Mouse (Mus musculus) limb, embryonic 12.5 days (tissue): ENCODE results near the gene Itpr2. TPM values are rescaled to one million over a fixed set of nuclear protein-coding genes. Genes with fewer than 3 reads are reported as not detected.

Experiments used
- ATAC-seq: fragments of 200-750 bp; cut with Nextera tagmentation; 2 replicates; pipeline ENCODE4 v1.8.0; 2017; ENCODE audit warnings: low read depth, moderate TSS enrichment; ENCODE audit not compliant: insufficient number of reproducible peaks, insufficient read depth, low FRiP score, low TSS enrichment
- H3K27ac ChIP-seq: fragments of 300-500 bp; sonication (generic); 2 replicates; pipeline ENCODE4 v1.5.1; 2016; ENCODE audit warnings: mild to moderate bottlenecking, moderate library complexity
- H3K27me3 ChIP-seq: fragments of 300-500 bp; sonication (generic); 2 replicates; pipeline ENCODE4 v1.6.1; 2016; ENCODE audit warnings: mild to moderate bottlenecking, moderate library complexity
- H3K36me3 ChIP-seq: fragments of 300-500 bp; sonication (generic); 2 replicates; pipeline ENCODE4 v1.6.1; 2016; ENCODE audit warnings: mild to moderate bottlenecking, moderate library complexity
- H3K4me1 ChIP-seq: fragments of 300-500 bp; sonication (generic); replicated peaks from 2 replicates; pipeline ENCODE4 v1.6.1; 2016
- H3K4me2 ChIP-seq: fragments of 300-500 bp; sonication (generic); 2 replicates; pipeline ENCODE4 v1.6.1; 2016; ENCODE audit warnings: mild to moderate bottlenecking, moderate library complexity
- H3K4me3 ChIP-seq: fragments of 300-500 bp; sonication (generic); replicated peaks from 2 replicates; pipeline ENCODE4 v1.5.1; 2016; ENCODE audit warnings: mild to moderate bottlenecking
- H3K9ac ChIP-seq: fragments of 300-500 bp; sonication (generic); replicated peaks from 2 replicates; pipeline ENCODE4 v1.6.1; 2016; ENCODE audit warnings: mild to moderate bottlenecking, moderate library complexity
- H3K9me3 ChIP-seq: fragments of 300-500 bp; sonication (generic); 2 replicates; pipeline ENCODE4 v1.6.1; 2016; ENCODE audit warnings: mild to moderate bottlenecking, moderate library complexity
- whole genome bisulfite sequencing: fragments of 180-500 bp; shearing (Covaris S2); methylation state at CpG from one replicate; pipeline ENCODE4 v1.1.7; 2016; 5-methylcytosine and 5-hydroxymethylcytosine counted together
- polyA plus RNA-seq: library from polyadenylated mRNA; unstranded; fragments of >200 nt; fragmentation: Nextera tagmentation; extraction: Ambion mirVana; gene quantifications from 2 replicates; pipeline ENCODE4 v1.2.1, GENCODE M21; 2016

Gene Itpr2
- polyA plus RNA-seq, 1 experiment from 2014 or later = 7.0 TPM

GRCm38 (mm10) chr6:146489841-146490240 is 12.2 kb downstream of the Itpr2 start:
- Histone ChIP-seq H3K27me3 (no peaks in the 10 kb centered on the region), H3K36me3 (no peaks in the 10 kb centered on the region), H3K4me1 (0 out of 2 replicates have a peak, but pooled peaks cover 2% of the 10 kb centered on the region), H3K4me3 (no peak overlapping the region), H3K9ac (no peak overlapping the region), H3K9me3 (no peaks in the 10 kb centered on the region), H3K4me2 (no peak overlapping the region), H3K27ac (no peak overlapping the region)
- 59% methylated on average over 6 of the region's 6 CpGs for WGBS
- ATAC-seq = no peak

- no peaks in the 10 kb centered on the region for H3K27me3 ChIP-seq
- no peaks in the 10 kb centered on the region for H3K9me3 ChIP-seq
- H3K27ac ChIP-seq = no peak overlapping the region
- H3K4me2 ChIP-seq = no peak overlapping the region
- ATAC-seq = no peak
- no peaks in the 10 kb centered on the region for H3K36me3 ChIP-seq
- H3K9ac ChIP-seq = no peak overlapping the region
- 0 out of 2 replicates have a peak, but pooled peaks cover 2% of the 10 kb centered on the region for H3K4me1 ChIP-seq
- WGBS = 91% methylated on average over 3 of the region's 3 CpGs
- no peak overlapping the region for H3K4me3 ChIP-seq
Measured at GRCm38 (mm10) chr6:146488749-146489148, 13.3 kb downstream of the Itpr2 start.

GRCm38 (mm10) chr6:146487079-146487478 is 14.9 kb downstream of the Itpr2 start:
- Histone ChIP-seq H3K4me2 (no peak overlapping the region), H3K27ac (no peak overlapping the region), H3K36me3 (no peaks in the 10 kb centered on the region), H3K9me3 (no peaks in the 10 kb centered on the region), H3K9ac (no peak overlapping the region), H3K4me1 (0 out of 2 replicates have a peak, but pooled peaks cover 2% of the 10 kb centered on the region), H3K4me3 (no peak overlapping the region), H3K27me3 (no peaks in the 10 kb centered on the region)
- ATAC-seq = no peak
- 84% methylated on average over 9 of the region's 9 CpGs for WGBS

GRCm38 (mm10) chr6:146486073-146486472 is 15.9 kb downstream of the Itpr2 start:
- Histone ChIP-seq H3K4me1 (0 out of 2 replicates have a peak, but pooled peaks cover 2% of the 10 kb centered on the region), H3K9ac (no peak overlapping the region), H3K27ac (no peak overlapping the region), H3K4me2 (no peak overlapping the region), H3K4me3 (no peak overlapping the region), H3K36me3 (no peaks in the 10 kb centered on the region), H3K27me3 (no peaks in the 10 kb centered on the region), H3K9me3 (no peaks in the 10 kb centered on the region)
- 47% methylated on average over 4 of the region's 4 CpGs for WGBS
- no peak for ATAC-seq

- no peak overlapping the region for H3K27ac ChIP-seq
- no peaks in the 10 kb centered on the region for H3K9me3 ChIP-seq
- WGBS = 76% methylated on average over 6 of the region's 6 CpGs
- H3K9ac ChIP-seq = no peak overlapping the region
- no peak for ATAC-seq
- no peaks in the 10 kb centered on the region for H3K27me3 ChIP-seq
- no peak overlapping the region for H3K4me3 ChIP-seq
- 0 out of 2 replicates have a peak, but pooled peaks cover 2% of the 10 kb centered on the region for H3K4me1 ChIP-seq
- H3K4me2 ChIP-seq = no peak overlapping the region
- H3K36me3 ChIP-seq = no peaks in the 10 kb centered on the region
Measured at GRCm38 (mm10) chr6:146481441-146481840, 20.6 kb downstream of the Itpr2 start.

- WGBS = 72% methylated on average over 3 of the region's 3 CpGs
- Histone ChIP-seq H3K27me3 (no peaks in the 10 kb centered on the region), H3K9me3 (no peaks in the 10 kb centered on the region), H3K27ac (no peak overlapping the region), H3K36me3 (no peaks in the 10 kb centered on the region), H3K9ac (no peak overlapping the region), H3K4me3 (no peak overlapping the region), H3K4me1 (0 out of 2 replicates have a peak, but pooled peaks cover 2% of the 10 kb centered on the region), H3K4me2 (no peak overlapping the region)
- no peak for ATAC-seq
Measured at GRCm38 (mm10) chr6:146480925-146481324, 21.1 kb downstream of the Itpr2 start.

GRCm38 (mm10) chr6:146478888-146479683 is 22.9 kb downstream of the Itpr2 start:
- Histone ChIP-seq H3K4me2 (no peak overlapping the region), H3K4me1 (no peaks in the 10 kb centered on the region), H3K27me3 (no peaks in the 10 kb centered on the region), H3K9ac (no peak overlapping the region), H3K9me3 (no peaks in the 10 kb centered on the region), H3K4me3 (no peak overlapping the region), H3K27ac (no peak overlapping the region), H3K36me3 (no peaks in the 10 kb centered on the region)
- 87% methylated on average over 5 of the region's 5 CpGs for whole genome bisulfite sequencing
- ATAC-seq = no peak

GRCm38 (mm10) chr6:146476865-146477264 is 25.2 kb downstream of the Itpr2 start:
- Histone ChIP-seq H3K27ac (no peak overlapping the region), H3K36me3 (no peaks in the 10 kb centered on the region), H3K9me3 (no peaks in the 10 kb centered on the region), H3K9ac (no peak overlapping the region), H3K4me1 (no peaks in the 10 kb centered on the region; the same call in 1 of the 2 replicates), H3K27me3 (no peaks in the 10 kb centered on the region), H3K4me3 (no peak overlapping the region), H3K4me2 (no peak overlapping the region)
- 71% methylated on average over 1 of the region's 1 CpGs for WGBS
- ATAC-seq = no peak

- no peak for ATAC-seq
- Histone ChIP-seq H3K9ac (no peak overlapping the region), H3K9me3 (no peaks in the 10 kb centered on the region), H3K27ac (no peak overlapping the region), H3K27me3 (no peaks in the 10 kb centered on the region), H3K4me3 (no peak overlapping the region), H3K4me2 (no peak overlapping the region), H3K36me3 (no peaks in the 10 kb centered on the region), H3K4me1 (peaks cover 6% of the 10 kb centered on the region)
- 86% methylated on average over 4 of the region's 4 CpGs for WGBS
Measured at GRCm38 (mm10) chr6:146474166-146474565, 27.9 kb downstream of the Itpr2 start.

GRCm38 (mm10) chr6:146473216-146473955 is 28.6 kb downstream of the Itpr2 start:
- ATAC-seq = no peak
- H3K4me3 ChIP-seq = no peak overlapping the region
- H3K36me3 ChIP-seq = no peaks in the 10 kb centered on the region
- H3K9me3 ChIP-seq = no peaks in the 10 kb centered on the region
- H3K4me2 ChIP-seq = no peak overlapping the region
- peaks cover 6% of the 10 kb centered on the region for H3K4me1 ChIP-seq
- H3K27me3 ChIP-seq = no peaks in the 10 kb centered on the region
- WGBS = 71% methylated on average over 6 of the region's 6 CpGs
- H3K9ac ChIP-seq = no peak overlapping the region
- H3K27ac ChIP-seq = no peak overlapping the region

- Histone ChIP-seq H3K27me3 (no peaks in the 10 kb centered on the region), H3K9ac (no peak overlapping the region), H3K27ac (no peak overlapping the region), H3K36me3 (no peaks in the 10 kb centered on the region), H3K4me2 (no peak overlapping the region), H3K9me3 (peaks cover 4% of the 10 kb centered on the region; the same call in 1 of the 2 replicates), H3K4me3 (no peak overlapping the region), H3K4me1 (peaks cover 6% of the 10 kb centered on the region)
- WGBS = 82% methylated on average over 4 of the region's 4 CpGs
- ATAC-seq = no peak
Measured at GRCm38 (mm10) chr6:146470378-146470777, 31.6 kb downstream of the Itpr2 start.
